Mouse (Mus musculus) ES-Bruce4 (cell line): Measurements from ENCODE around the gene Raf1.

Source experiments
- CTCF ChIP-seq: IDR thresholded peaks from one replicate; pipeline ENCODE4 v1.8.1; 2011; ENCODE audit warnings: low read depth, low read length
- EP300 ChIP-seq: IDR thresholded peaks from 2 replicates; pipeline ENCODE4 v1.6.1; 2011; ENCODE audit warnings: low read depth, low read length; ENCODE audit not compliant: insufficient read depth
- POLR2A ChIP-seq: IDR thresholded peaks from one replicate; pipeline ENCODE4 v1.8.1; 2011; ENCODE audit warnings: low read length; ENCODE audit not compliant: insufficient read depth

- TF ChIP-seq EP300 (no peak), CTCF (no peak), POLR2A (no peak)
These were observed 12.2 kb upstream of the Raf1 start for GRCm38 (mm10) chr6:115688589-115688988.
